Mouse (Mus musculus) embryonic facial prominence, embryonic 13.5 days (tissue): ENCODE data around the gene Pcdh7. TPM values are rescaled to one million over a fixed set of nuclear protein-coding genes. Genes with fewer than 3 reads are reported as not detected.
"Not testable (repeated sequence)": the region's sequence is repeated elsewhere in the genome, so short reads cannot be mapped to it uniquely, and the experiment has no call there.

Experiments
- ATAC-seq: fragments of 200-750 bp; cut with Nextera tagmentation; 2 replicates; pipeline ENCODE4 v1.8.0; 2017; ENCODE audit warnings: low read depth; ENCODE audit not compliant: insufficient number of reproducible peaks, insufficient read depth, low FRiP score, low TSS enrichment
- H3K27ac ChIP-seq: fragments of 300-500 bp; sonication (generic); 2 replicates; pipeline ENCODE4 v1.5.1; 2015; ENCODE audit warnings: moderate library complexity, mild to moderate bottlenecking, inconsistent platforms
- H3K27me3 ChIP-seq: fragments of 300-500 bp; sonication (generic); 2 replicates; pipeline ENCODE4 v1.6.1; 2015; ENCODE audit warnings: mild to moderate bottlenecking, inconsistent platforms
- H3K36me3 ChIP-seq: fragments of 300-500 bp; sonication (generic); 2 replicates; pipeline ENCODE4 v1.6.1; 2015; ENCODE audit warnings: mild to moderate bottlenecking, inconsistent platforms
- H3K4me1 ChIP-seq: fragments of 300-500 bp; sonication (generic); 2 replicates; pipeline ENCODE4 v1.6.1; 2015; ENCODE audit warnings: inconsistent platforms
- H3K4me2 ChIP-seq: fragments of 300-500 bp; sonication (generic); 2 replicates; pipeline ENCODE4 v1.6.1; 2015; ENCODE audit warnings: moderate library complexity, mild to moderate bottlenecking, inconsistent platforms
- H3K4me3 ChIP-seq: fragments of 300-500 bp; sonication (generic); 2 replicates; pipeline ENCODE4 v1.5.1; 2015; ENCODE audit warnings: mild to moderate bottlenecking, inconsistent platforms
- H3K9ac ChIP-seq: fragments of 300-500 bp; sonication (generic); 2 replicates; pipeline ENCODE4 v1.6.1; 2015; ENCODE audit warnings: mild to moderate bottlenecking, inconsistent platforms
- H3K9me3 ChIP-seq: fragments of 300-500 bp; sonication (generic); 2 replicates; pipeline ENCODE4 v1.6.1; 2016; ENCODE audit warnings: inconsistent platforms
- WGBS: fragments of 180-500 bp; shearing (Covaris S2); methylation state at CpG from one replicate; pipeline ENCODE4 v1.1.7; 2015; ENCODE audit warnings: mixed read lengths; 5-methylcytosine and 5-hydroxymethylcytosine counted together
- polyA plus RNA-seq: library from polyadenylated mRNA; unstranded; fragments of >200 nt; fragmentation: Nextera tagmentation; extraction: Ambion mirVana; gene quantifications from 2 replicates; pipeline ENCODE4 v1.2.1, GENCODE M21; 2015

Gene Pcdh7
- 14.3 and 14.7 TPM in 2 replicates for polyA plus RNA-seq

DNA sequence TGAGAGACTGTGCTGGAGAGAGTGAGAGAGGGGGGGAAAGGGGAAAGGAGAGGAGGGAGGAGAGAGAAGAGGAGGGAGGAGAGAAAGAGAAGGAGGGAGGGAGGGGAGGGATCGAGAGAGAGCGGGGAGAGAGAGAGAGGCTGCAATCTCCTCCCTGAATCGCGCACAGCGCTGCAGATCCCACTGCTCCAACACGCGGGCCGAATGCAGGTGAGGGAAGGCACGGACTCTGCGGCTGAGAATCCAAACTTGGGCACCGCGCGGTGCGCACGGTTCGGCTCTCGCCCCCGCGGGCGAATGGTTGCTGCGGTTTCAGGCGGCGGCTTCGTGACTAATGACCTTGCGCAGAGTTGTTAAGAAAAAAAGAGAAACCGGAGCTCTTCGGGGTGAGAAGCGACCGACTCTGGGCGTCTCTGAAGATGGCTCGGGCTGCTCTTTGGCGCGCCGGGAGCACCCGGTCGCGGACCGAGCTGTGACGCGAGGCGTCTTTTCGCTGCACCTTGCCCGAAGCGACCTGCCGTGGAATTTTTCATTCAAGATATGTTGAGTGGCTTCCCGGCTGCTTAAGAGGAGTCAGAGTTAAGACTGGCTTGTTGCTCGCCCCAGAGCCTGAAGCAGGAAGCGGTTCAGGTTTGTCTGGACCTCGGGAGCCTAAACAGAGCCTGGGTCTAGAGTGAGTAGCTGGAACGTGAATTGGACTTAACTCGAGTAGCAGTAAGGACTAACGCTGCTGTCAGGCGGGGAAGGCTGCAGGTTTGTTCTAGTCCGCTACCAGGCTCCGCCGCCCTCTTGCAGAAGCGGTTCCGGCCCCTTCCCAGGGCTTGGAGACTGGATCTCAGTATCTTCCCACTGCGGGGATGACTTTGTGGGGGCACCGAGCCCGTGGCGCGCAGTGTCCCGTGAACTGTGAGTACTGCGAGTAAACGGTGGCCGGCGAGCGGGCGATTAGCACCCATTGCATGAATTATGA, at the start of gene Pcdh7:
TSS of gene Pcdh7 (plus strand) at position 62 of the 970 bp plus-strand sequence.
- H3K9me3 ChIP-seq, result no peaks in the 10 kb centered on the region
- peak within 1 kb of the TSS; percentile 96 for H3K27ac ChIP-seq
- peaks cover 30% of the 10 kb centered on the region for H3K4me1 ChIP-seq
- under 1% methylated on average over 70 of the region's 70 CpGs for WGBS
- peak within 1 kb of the TSS; percentile 91 for H3K4me2 ChIP-seq
- ATAC-seq, result peak; percentile 45
- peak within 1 kb of the TSS; percentile 69 for H3K4me3 ChIP-seq
- H3K27me3 ChIP-seq, result peaks cover 9% of the 10 kb centered on the region
- H3K9ac ChIP-seq, result peak within 1 kb of the TSS; percentile 77
- H3K36me3 ChIP-seq, result no peaks in the 10 kb centered on the region

GRCm38 (mm10) chr5:57676970-57677369, 40.8 kb upstream of the Pcdh7 start:
- 77% methylated on average over 2 of the region's 2 CpGs for WGBS

DNA sequence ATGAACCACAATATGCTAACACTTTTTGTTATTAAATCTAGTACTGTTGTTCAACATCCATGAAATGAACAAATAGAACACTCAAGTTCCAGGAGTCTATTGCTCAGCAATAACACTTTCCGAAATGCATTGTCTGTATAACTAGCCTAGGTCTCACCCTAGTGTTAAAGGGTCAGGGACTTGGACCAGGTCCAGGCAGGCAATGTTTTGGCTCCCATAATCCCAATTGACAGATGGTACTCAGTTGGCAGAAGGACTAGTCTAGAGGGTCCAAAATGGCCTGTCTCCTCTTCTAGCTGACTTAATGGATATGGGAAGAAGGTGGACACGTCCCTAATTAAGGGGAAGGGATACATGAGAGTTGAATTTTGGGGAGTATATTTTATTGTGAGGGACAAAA, 9.4 kb upstream of the Pcdh7 start:
- Histone ChIP-seq H3K27ac (no peak overlapping the region), H3K36me3 (no peaks in the 10 kb centered on the region)

More at GRCm38 (mm10) chr5:57676970-57677369, 40.8 kb upstream of the Pcdh7 start:
- H3K4me1 ChIP-seq, H3K36me3 ChIP-seq, H3K4me3 ChIP-seq, H3K9ac ChIP-seq, H3K27me3 ChIP-seq, ATAC-seq, H3K4me2 ChIP-seq, H3K9me3 ChIP-seq, H3K27ac ChIP-seq: not testable (repeated sequence)

DNA sequence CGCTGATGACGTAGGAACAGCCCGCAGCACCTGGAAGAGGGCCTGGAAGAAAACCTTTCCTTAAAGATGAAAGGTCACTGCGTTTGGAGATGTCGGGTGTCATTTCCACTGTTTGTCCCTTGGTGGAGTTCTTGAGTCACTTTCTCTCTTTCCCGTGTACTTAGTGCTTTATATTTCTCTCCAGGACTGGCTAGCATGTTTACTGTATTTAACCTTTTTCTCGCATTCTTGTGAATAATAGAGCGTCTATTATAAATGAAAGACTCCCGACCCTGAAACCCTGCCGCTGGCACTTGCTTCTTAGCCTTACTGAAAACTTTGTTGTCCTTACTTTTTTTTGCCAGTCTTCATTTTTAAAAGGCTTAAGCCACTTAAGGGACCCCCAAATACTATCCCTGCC, 3.8 kb upstream of the Pcdh7 start:
- H3K4me1 ChIP-seq, result no peaks in the 10 kb centered on the region
- H3K4me3 ChIP-seq, result peak overlapping the region; percentile 69
- H3K9me3 ChIP-seq, result no peaks in the 10 kb centered on the region
- H3K27ac ChIP-seq, result peak overlapping the region; percentile 60; the same call in 1 of the 2 replicates
- peak overlapping the region; percentile 91 for H3K4me2 ChIP-seq
- WGBS, result 1% methylated on average over 10 of the region's 10 CpGs
- peaks cover 4% of the 10 kb centered on the region for H3K27me3 ChIP-seq
- ATAC-seq, result no peak
- H3K36me3 ChIP-seq, result no peaks in the 10 kb centered on the region
- H3K9ac ChIP-seq, result no peak overlapping the region

More for the DNA sequence above, 9.4 kb upstream of the Pcdh7 start:
- H3K27me3 ChIP-seq, result peaks cover 4% of the 10 kb centered on the region
- no peak overlapping the region for H3K4me2 ChIP-seq
- no peak for ATAC-seq
- H3K9ac ChIP-seq, result no peak overlapping the region
- H3K9me3 ChIP-seq, result no peaks in the 10 kb centered on the region
- no peak overlapping the region for H3K4me3 ChIP-seq
- no peaks in the 10 kb centered on the region for H3K4me1 ChIP-seq
- WGBS, result 72% methylated on average over 2 of the region's 2 CpGs

DNA sequence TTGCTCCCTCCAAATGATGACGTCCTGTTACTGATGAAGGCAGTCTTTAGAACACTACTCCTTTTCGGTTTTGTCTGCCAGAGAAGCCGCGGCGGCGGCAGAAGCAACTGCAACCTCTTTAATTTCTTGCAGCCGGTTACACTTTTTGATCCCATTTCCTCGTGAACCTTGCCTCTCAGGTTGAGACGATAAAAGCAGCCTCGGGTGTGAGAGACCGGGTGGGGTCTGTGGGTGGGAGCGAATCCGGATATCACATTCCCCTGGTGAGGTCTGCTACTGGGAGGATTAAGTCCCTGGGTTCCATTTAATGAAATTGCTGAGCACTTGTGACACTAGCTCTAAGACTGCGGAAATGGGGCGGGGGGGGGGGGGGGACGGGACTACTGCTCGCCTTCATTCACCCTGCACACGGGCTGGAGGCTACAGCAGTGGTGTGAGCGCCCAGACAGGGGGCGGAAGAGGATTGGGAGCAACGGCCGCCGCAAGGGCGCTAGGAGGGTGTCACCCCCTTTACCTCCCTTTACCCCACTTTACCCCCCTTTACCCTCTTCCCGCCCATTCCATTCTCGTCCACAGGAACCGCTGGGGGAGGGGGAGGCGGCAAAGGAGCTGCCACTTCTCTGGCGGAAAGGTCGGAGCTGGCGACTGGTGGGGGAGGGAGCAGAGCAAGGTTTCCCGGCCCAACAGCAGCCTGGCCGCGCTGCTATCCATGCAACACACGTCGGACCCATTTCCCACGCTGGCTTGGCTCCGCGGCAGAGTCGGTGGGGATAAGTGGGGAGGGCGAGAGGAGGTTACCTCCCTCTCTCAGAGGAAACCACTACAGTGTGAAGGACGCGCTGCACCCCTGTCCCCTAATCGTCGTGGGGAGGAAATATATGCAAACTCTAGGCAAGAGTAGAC, 2.9 kb upstream of the Pcdh7 start:
- WGBS, result under 1% methylated on average over 40 of the region's 45 CpGs
- ATAC-seq, result peak; percentile 44
- peak overlapping the region; percentile 96 for H3K27ac ChIP-seq
- H3K4me3 ChIP-seq, result peak overlapping the region; percentile 69
- peaks cover 4% of the 10 kb centered on the region for H3K27me3 ChIP-seq
- peak overlapping the region; percentile 91 for H3K4me2 ChIP-seq
- H3K36me3 ChIP-seq, result no peaks in the 10 kb centered on the region
- H3K9me3 ChIP-seq, result no peaks in the 10 kb centered on the region
- H3K9ac ChIP-seq, result peak overlapping the region; percentile 77
- peaks cover 3% of the 10 kb centered on the region; the same call in 1 of the 2 replicates for H3K4me1 ChIP-seq

- peaks cover 8% of the 10 kb centered on the region for H3K27me3 ChIP-seq
- H3K4me1 ChIP-seq, result peaks cover 11% of the 10 kb centered on the region
- peak overlapping the region; percentile 77 for H3K9ac ChIP-seq
- no peaks in the 10 kb centered on the region for H3K9me3 ChIP-seq
- 0 out of 2 replicates have a peak, but pooled peaks have one; percentile 41 for ATAC-seq
- H3K4me2 ChIP-seq, result peak overlapping the region; percentile 91
- H3K36me3 ChIP-seq, result no peaks in the 10 kb centered on the region
- H3K4me3 ChIP-seq, result peak overlapping the region; percentile 69
- peak overlapping the region; percentile 96 for H3K27ac ChIP-seq
- under 1% methylated on average over 53 of the region's 53 CpGs for WGBS
These were observed 2.0 kb upstream of the Pcdh7 start for GRCm38 (mm10) chr5:57715524-57716400.

DNA sequence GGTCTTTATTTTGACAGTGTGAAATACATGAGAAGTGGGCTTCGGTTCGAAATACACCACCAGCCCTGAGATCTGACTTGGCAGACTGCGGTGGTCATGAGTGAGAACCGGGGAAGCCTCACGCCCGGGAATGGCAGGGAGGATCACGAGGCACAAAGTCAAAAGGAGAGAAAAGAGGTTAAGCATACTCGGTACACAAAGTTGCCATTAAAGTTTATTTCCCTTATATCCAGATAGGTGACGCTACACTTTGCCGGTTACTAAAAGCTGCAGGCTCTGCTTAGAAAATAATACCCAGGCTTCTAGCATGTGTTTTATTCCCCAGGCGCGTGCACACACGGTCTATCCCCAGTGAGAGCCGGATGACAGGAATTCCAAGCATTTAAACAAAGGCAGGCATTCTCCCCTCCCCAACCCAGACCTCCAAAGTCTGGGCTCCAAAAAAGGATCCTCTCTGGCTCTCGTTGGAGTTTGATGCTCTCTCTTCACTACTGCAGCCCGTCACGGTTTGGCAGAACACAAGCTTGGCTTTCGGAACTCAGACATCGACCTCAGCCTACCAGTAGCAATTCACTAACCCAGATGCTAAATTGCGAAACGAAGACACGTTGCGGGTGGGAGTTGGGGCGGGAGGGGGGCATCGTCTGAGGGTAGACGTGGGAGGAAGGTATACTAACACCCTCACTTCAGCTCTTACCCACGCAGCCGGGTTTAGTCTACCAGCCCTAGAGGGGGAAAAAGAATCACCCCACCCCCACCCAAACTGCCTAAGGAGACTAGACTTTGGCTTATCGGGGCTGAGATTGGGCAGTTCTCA, 1.1 kb upstream of the Pcdh7 start:
- peak overlapping the region; percentile 77 for H3K9ac ChIP-seq
- no peaks in the 10 kb centered on the region for H3K36me3 ChIP-seq
- peak overlapping the region; percentile 91 for H3K4me2 ChIP-seq
- WGBS, result under 1% methylated on average over 29 of the region's 29 CpGs
- no peaks in the 10 kb centered on the region for H3K9me3 ChIP-seq
- ATAC-seq, result no peak
- H3K27me3 ChIP-seq, result peaks cover 9% of the 10 kb centered on the region
- H3K4me1 ChIP-seq, result peaks cover 20% of the 10 kb centered on the region
- peak overlapping the region; percentile 96 for H3K27ac ChIP-seq
- H3K4me3 ChIP-seq, result peak overlapping the region; percentile 69

DNA sequence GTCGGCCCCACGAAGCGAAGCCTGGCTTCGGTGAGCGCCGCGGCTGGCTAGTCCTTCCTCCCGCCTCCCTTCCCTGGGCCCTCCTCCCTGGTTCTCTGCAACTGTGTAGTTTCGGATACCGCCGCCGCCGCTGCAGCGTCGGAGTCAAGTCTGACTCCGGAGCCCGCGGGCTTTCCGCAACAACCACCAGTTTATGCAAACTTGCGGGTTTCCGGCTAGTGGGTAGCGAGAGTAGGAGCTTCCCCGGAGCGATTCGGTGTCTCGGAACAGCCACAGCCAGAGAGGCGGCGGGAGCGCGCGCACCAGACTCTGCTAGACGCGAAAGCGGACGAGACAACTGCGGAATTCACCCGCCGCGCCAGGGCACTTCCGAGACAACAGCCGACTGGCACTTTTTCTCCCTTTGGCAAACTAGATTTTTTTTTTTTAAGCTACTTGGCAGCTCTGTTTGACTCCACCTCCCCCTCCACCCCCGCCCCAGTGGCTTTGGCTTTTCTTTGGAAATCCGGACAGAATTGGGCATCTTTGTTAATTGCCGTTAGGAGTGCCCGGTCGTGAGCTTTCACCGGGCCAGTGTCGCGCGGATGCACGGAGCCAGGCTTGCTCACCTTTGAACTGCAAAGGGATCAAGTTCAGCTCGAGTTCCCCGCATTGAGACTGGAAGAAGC, 395 bp upstream of the Pcdh7 start:
- H3K36me3 ChIP-seq, result no peaks in the 10 kb centered on the region
- peak overlapping the region; percentile 69 for H3K4me3 ChIP-seq
- peak overlapping the region; percentile 91 for H3K4me2 ChIP-seq
- peaks cover 9% of the 10 kb centered on the region for H3K27me3 ChIP-seq
- peaks cover 27% of the 10 kb centered on the region for H3K4me1 ChIP-seq
- peak overlapping the region; percentile 77 for H3K9ac ChIP-seq
- peak overlapping the region; percentile 96 for H3K27ac ChIP-seq
- no peaks in the 10 kb centered on the region for H3K9me3 ChIP-seq
- WGBS, result under 1% methylated on average over 53 of the region's 53 CpGs
- ATAC-seq, result no peak

DNA sequence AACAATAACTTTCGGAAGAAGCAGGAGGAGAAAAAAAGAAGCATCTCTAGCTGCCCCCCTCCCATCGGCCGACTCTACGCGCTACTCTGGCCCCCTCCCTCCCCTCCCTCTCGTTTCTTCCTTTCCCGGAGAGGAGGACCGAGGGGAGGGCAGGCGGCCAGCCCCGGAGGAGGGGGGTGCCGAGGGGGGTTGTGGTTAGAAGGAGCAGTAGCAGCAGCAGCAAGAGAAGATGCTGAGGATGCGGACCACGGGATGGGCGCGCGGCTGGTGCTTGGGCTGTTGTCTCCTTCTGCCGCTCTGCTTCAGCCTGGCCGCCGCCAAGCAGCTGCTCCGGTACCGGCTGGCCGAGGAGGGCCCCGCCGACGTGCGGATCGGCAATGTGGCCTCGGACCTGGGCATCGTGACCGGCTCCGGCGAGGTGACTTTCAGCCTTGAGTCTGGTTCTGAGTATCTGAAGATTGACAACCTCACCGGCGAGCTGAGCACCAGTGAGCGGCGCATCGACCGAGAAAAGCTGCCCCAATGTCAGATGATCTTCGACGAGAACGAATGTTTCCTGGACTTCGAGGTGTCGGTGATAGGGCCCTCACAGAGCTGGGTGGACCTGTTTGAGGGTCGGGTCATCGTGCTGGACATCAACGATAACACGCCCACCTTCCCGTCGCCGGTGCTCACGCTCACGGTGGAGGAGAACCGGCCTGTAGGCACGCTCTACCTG, 1.3 kb downstream of the Pcdh7 start:
- Histone ChIP-seq H3K27ac (peak overlapping the region; percentile 96), H3K4me3 (peak overlapping the region; percentile 69), H3K27me3 (peaks cover 9% of the 10 kb centered on the region), H3K4me1 (peaks cover 33% of the 10 kb centered on the region), H3K36me3 (no peaks in the 10 kb centered on the region), H3K9me3 (no peaks in the 10 kb centered on the region), H3K9ac (peak overlapping the region; percentile 77), H3K4me2 (peak overlapping the region; percentile 91)
- WGBS, result under 1% methylated on average over 43 of the region's 54 CpGs
- no peak for ATAC-seq
